Mouse (Mus musculus): ENCODE data around the gene Plb1. TPM values are rescaled to one million over a fixed set of nuclear protein-coding genes. Genes with fewer than 3 reads are reported as not detected.

The Plb1 gene
- polyA plus RNA-seq, 1 experiment from 2014 or later = 16.6 TPM

GRCm38 (mm10) chr5:32288021-32288420 is 55.5 kb downstream of the Plb1 start:
- Histone ChIP-seq H3K27ac (ENCODE audit: low read length) (no peak overlapping the region), H3K9me3 (ENCODE audit: low read length) (no peaks in the 10 kb centered on the region), H3K36me3 (ENCODE audit: insufficient read depth, low read length) (no peaks in the 10 kb centered on the region), H3K27me3 (replicated peaks; ENCODE audit: insufficient read depth, low read length) (no peaks in the 10 kb centered on the region), H3K4me2 (replicated peaks; ENCODE audit: low read depth, low read length) (no peak overlapping the region), H3K4me1 (ENCODE audit: insufficient read depth, low read depth, low read length) (no peaks in the 10 kb centered on the region), H3K9ac (replicated peaks; ENCODE audit: low read depth) (no peak overlapping the region), H3K4me3 (ENCODE audit: low read depth, low read length) (no peak overlapping the region)
- TF ChIP-seq EP300 (IDR thresholded peaks at IDR 0.05) (no peak), CTCF (IDR thresholded peaks at IDR 0.05) (no peak)
- ATAC-seq = no peak
- no peak for DNase-seq (ENCODE audit: low spot score)

GRCm38 (mm10) chr5:32291316-32291715 is 58.8 kb downstream of the Plb1 start:
- Histone ChIP-seq H3K4me3 (ENCODE audit: low read depth, low read length) (no peak overlapping the region), H3K9ac (replicated peaks; ENCODE audit: low read depth) (no peak overlapping the region), H3K27ac (ENCODE audit: low read length) (no peak overlapping the region), H3K4me2 (replicated peaks; ENCODE audit: low read depth, low read length) (no peak overlapping the region), H3K36me3 (ENCODE audit: insufficient read depth, low read length) (no peaks in the 10 kb centered on the region), H3K27me3 (replicated peaks; ENCODE audit: insufficient read depth, low read length) (no peaks in the 10 kb centered on the region), H3K9me3 (ENCODE audit: low read length) (no peaks in the 10 kb centered on the region), H3K4me1 (ENCODE audit: insufficient read depth, low read depth, low read length) (no peaks in the 10 kb centered on the region)
- ATAC-seq (no peak), DNase-seq (ENCODE audit: low spot score) (no peak)
- 33% methylated on average over 2 of the region's 2 CpGs for WGBS
- no peak for TF ChIP-seq EP300 (IDR thresholded peaks at IDR 0.05)
- TF ChIP-seq CTCF (IDR thresholded peaks at IDR 0.05) = no peak

- no peaks in the 10 kb centered on the region for H3K36me3 ChIP-seq (ENCODE audit: insufficient read depth, low read length)
- H3K4me2 ChIP-seq (replicated peaks; ENCODE audit: low read depth, low read length) = peak overlapping the region; percentile 52
- no peaks in the 10 kb centered on the region for H3K27me3 ChIP-seq (replicated peaks; ENCODE audit: insufficient read depth, low read length)
- ATAC-seq = peak; percentile 76
- peak; percentile 69 for DNase-seq (ENCODE audit: low spot score)
- peak; percentile 93 for TF ChIP-seq CTCF (IDR thresholded peaks at IDR 0.05)
- no peak for TF ChIP-seq EP300 (IDR thresholded peaks at IDR 0.05)
- H3K27ac ChIP-seq (ENCODE audit: low read length) = no peak overlapping the region
- peak overlapping the region; percentile 17; the same call in 1 of the 2 replicates for H3K4me3 ChIP-seq (ENCODE audit: low read depth, low read length)
- no peaks in the 10 kb centered on the region; the same call in 1 of the 2 replicates for H3K4me1 ChIP-seq (ENCODE audit: insufficient read depth, low read depth, low read length)
- no peaks in the 10 kb centered on the region for H3K9me3 ChIP-seq (ENCODE audit: low read length)
- WGBS = 12% methylated on average over 23 of the region's 23 CpGs
- H3K9ac ChIP-seq (replicated peaks; ENCODE audit: low read depth) = no peak overlapping the region
Measured at GRCm38 (mm10) chr5:32302991-32303921, 70.7 kb downstream of the Plb1 start.

- Histone ChIP-seq H3K4me1 (ENCODE audit: insufficient read depth, low read depth, low read length) (no peaks in the 10 kb centered on the region; the same call in 1 of the 2 replicates), H3K36me3 (ENCODE audit: insufficient read depth, low read length) (no peaks in the 10 kb centered on the region), H3K4me3 (ENCODE audit: low read depth, low read length) (no peak overlapping the region), H3K9me3 (ENCODE audit: low read length) (no peaks in the 10 kb centered on the region), H3K4me2 (replicated peaks; ENCODE audit: low read depth, low read length) (no peak overlapping the region), H3K27me3 (replicated peaks; ENCODE audit: insufficient read depth, low read length) (no peaks in the 10 kb centered on the region), H3K9ac (replicated peaks; ENCODE audit: low read depth) (no peak overlapping the region), H3K27ac (ENCODE audit: low read length) (no peak overlapping the region)
- DNase-seq (ENCODE audit: low spot score) (peak; percentile 10), ATAC-seq (no peak)
- WGBS = 58% methylated on average over 2 of the region's 2 CpGs
- TF ChIP-seq EP300 (IDR thresholded peaks at IDR 0.05) (no peak), CTCF (IDR thresholded peaks at IDR 0.05) (no peak)
Measured at GRCm38 (mm10) chr5:32307106-32307505, 74.6 kb downstream of the Plb1 start.

GRCm38 (mm10) chr5:32308647-32309046 is 76.1 kb downstream of the Plb1 start:
- H3K36me3 ChIP-seq (ENCODE audit: insufficient read depth, low read length) = no peaks in the 10 kb centered on the region
- H3K9me3 ChIP-seq (ENCODE audit: low read length) = no peaks in the 10 kb centered on the region
- H3K27me3 ChIP-seq (replicated peaks; ENCODE audit: insufficient read depth, low read length) = no peaks in the 10 kb centered on the region
- WGBS = 83% methylated on average over 4 of the region's 4 CpGs
- H3K27ac ChIP-seq (ENCODE audit: low read length) = no peak overlapping the region
- TF ChIP-seq CTCF (IDR thresholded peaks at IDR 0.05) (no peak), EP300 (IDR thresholded peaks at IDR 0.05) (no peak)
- H3K4me1 ChIP-seq (ENCODE audit: insufficient read depth, low read depth, low read length) = no peaks in the 10 kb centered on the region
- no peak overlapping the region for H3K4me3 ChIP-seq (ENCODE audit: low read depth, low read length)
- no peak overlapping the region for H3K4me2 ChIP-seq (replicated peaks; ENCODE audit: low read depth, low read length)
- no peak overlapping the region for H3K9ac ChIP-seq (replicated peaks; ENCODE audit: low read depth)
- ATAC-seq = no peak
- no peak for DNase-seq (ENCODE audit: low spot score)

GRCm38 (mm10) chr5:32309714-32310113 is 77.2 kb downstream of the Plb1 start:
- no peak for TF ChIP-seq CTCF (IDR thresholded peaks at IDR 0.05)
- no peak for TF ChIP-seq EP300 (IDR thresholded peaks at IDR 0.05)
- no peaks in the 10 kb centered on the region for H3K9me3 ChIP-seq (ENCODE audit: low read length)
- H3K9ac ChIP-seq (replicated peaks; ENCODE audit: low read depth) = no peak overlapping the region
- H3K4me1 ChIP-seq (ENCODE audit: insufficient read depth, low read depth, low read length) = no peaks in the 10 kb centered on the region
- 44% methylated on average over 1 of the region's 1 CpGs for WGBS
- no peak overlapping the region for H3K4me3 ChIP-seq (ENCODE audit: low read depth, low read length)
- H3K27me3 ChIP-seq (replicated peaks; ENCODE audit: insufficient read depth, low read length) = no peaks in the 10 kb centered on the region
- ATAC-seq (no peak), DNase-seq (ENCODE audit: low spot score) (no peak)
- H3K36me3 ChIP-seq (ENCODE audit: insufficient read depth, low read length) = no peaks in the 10 kb centered on the region
- H3K27ac ChIP-seq (ENCODE audit: low read length) = no peak overlapping the region
- no peak overlapping the region for H3K4me2 ChIP-seq (replicated peaks; ENCODE audit: low read depth, low read length)
